Mouse (Mus musculus): ENCODE measurements around the gene Pdk2. TPM values are rescaled to one million over a fixed set of nuclear protein-coding genes. Genes with fewer than 3 reads are reported as not detected.

The Pdk2 gene
- 21.8 and 23.1 TPM in 2 replicates for polyA plus RNA-seq (2014; fragmentation: Nextera tagmentation; extraction: Ambion mirVana)

DNA sequence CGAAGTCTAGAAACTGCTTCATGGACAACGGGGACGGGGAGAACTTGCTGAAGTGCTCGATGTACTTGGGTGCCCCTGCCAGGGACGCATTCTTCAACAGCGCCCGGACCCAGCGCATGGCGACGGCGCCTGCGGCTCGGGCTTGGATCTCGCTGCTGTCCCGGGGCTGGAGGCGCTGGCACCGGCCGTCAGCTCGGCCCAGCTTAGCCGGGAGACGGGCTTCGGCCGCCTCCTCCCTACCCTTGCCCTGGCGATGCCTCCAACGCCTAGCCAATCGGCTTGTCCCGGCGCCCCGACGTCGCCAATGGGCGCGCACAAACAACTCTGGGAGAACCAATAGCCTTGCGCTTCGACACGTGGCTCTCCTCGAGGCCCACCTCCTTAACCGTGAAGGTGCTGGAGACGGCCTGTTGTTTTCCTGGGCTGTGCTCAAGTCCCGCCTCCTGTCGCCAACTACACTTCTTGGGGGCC is at the start of gene Pdk2:
Gene Pdk2, minus strand, starts transcription at position 216 of the 471 bp plus-strand sequence.
- H3K4me1 ChIP-seq (ENCODE audit: control insufficient read depth, insufficient read depth, low read length): peaks cover 15% of the 10 kb centered on the region
- peak; percentile 98 for ATAC-seq (ENCODE audit: low read depth)

DNA sequence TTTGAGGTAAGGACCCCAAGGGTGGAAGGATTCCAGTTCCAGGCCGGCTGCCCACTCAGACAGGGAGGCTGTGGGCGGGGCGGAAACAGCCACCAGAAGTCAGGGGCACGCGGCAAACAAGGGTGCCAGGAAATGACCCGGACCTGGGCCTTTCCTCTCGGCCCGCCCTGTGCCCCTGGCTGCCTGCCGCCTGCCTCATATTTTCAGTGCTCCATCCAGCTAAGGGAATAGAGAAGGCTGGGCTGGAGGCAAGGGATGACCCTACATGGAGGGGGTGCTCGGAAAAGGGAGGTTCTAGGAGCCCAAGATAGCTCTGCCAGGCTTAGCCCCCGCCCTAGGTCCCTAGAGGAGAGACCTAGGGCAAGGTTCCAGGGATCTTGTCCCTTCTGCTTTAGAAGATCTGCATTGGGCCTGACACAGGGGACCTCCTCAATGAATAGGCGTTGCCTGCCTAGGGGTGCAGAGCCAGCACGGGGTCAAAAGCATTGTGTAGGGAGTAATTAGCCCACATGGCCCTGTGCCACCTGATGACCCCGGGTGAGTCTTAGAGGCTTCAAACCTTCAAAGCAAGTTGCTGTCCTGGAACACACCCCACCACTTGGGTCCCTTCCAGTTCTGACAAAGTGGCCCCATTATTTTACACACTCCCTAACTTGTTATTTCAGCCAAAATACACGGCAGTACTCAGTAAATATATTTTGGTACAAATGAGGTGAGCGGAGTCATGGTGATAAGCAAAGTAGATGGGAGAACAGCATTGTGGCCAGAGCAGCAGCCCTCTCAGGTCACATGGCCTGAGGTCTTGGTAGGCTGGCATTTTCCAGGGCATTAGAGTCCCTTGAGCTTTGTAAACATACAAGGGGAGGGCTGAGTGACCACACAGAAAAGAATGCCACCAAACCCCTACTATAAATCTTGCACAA is 48.0 kb upstream of the Pdk2 start:
- Histone ChIP-seq H3K36me3 (ENCODE audit: control insufficient read depth, insufficient read depth, low read length) (no peaks in the 10 kb centered on the region), H3K9ac (replicated peaks; ENCODE audit: low read depth, low read length) (no peak overlapping the region), H3K9me3 (ENCODE audit: control insufficient read depth, low read length) (no peaks in the 10 kb centered on the region), H3K4me1 (ENCODE audit: control insufficient read depth, insufficient read depth, low read length) (no peaks in the 10 kb centered on the region), H3K4me3 (ENCODE audit: low read depth, low read length) (no peak overlapping the region), H3K27me3 (ENCODE audit: control insufficient read depth, insufficient read depth, low read length) (no peaks in the 10 kb centered on the region), H3K27ac (ENCODE audit: low read depth, low read length) (no peak overlapping the region), H3K4me2 (ENCODE audit: low read depth, low read length) (no peak overlapping the region)
- ATAC-seq (ENCODE audit: low read depth): no peak
- WGBS: 68% methylated on average over 16 of the region's 16 CpGs

More for the DNA sequence above, at the start of gene Pdk2:
- no peaks in the 10 kb centered on the region for H3K27me3 ChIP-seq (ENCODE audit: control insufficient read depth, insufficient read depth, low read length)
- H3K4me3 ChIP-seq (ENCODE audit: low read depth, low read length): peak within 1 kb of the TSS; percentile 55
- H3K36me3 ChIP-seq (ENCODE audit: control insufficient read depth, insufficient read depth, low read length): 0 out of 2 replicates have a peak, but pooled peaks cover 5% of the 10 kb centered on the region
- H3K4me2 ChIP-seq (ENCODE audit: low read depth, low read length): peak within 1 kb of the TSS; percentile 94
- H3K9ac ChIP-seq (replicated peaks; ENCODE audit: low read depth, low read length): peak within 1 kb of the TSS; percentile 46
- 0 out of 2 replicates have a peak within 1 kb of the TSS, but pooled peaks have one; percentile 8 for H3K27ac ChIP-seq (ENCODE audit: low read depth, low read length)
- H3K9me3 ChIP-seq (ENCODE audit: control insufficient read depth, low read length): no peaks in the 10 kb centered on the region
- under 1% methylated on average over 34 of the region's 41 CpGs for WGBS

DNA sequence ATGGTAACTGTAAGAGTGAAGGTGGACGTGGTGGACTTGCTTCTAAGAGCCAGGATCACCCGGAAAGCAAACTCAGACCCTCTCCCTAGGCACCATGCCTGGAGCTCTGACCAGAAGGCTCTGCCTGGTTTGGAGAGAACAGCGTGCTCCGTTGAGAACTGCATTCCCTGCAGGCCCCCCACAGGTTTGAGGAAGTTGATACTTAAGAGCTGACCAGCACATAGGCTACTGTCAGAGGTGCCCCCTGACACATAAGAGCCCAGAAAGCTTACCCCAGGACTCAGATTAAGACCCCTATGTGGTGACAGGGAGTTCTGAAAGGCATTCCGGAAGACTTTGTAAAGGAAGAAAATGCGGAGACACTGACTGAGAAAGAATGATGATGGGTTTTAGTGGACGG is 47.1 kb upstream of the Pdk2 start:
- Histone ChIP-seq H3K9me3 (ENCODE audit: control insufficient read depth, low read length) (no peaks in the 10 kb centered on the region), H3K27ac (ENCODE audit: low read depth, low read length) (no peak overlapping the region), H3K36me3 (ENCODE audit: control insufficient read depth, insufficient read depth, low read length) (no peaks in the 10 kb centered on the region), H3K4me1 (ENCODE audit: control insufficient read depth, insufficient read depth, low read length) (no peaks in the 10 kb centered on the region), H3K9ac (replicated peaks; ENCODE audit: low read depth, low read length) (no peak overlapping the region), H3K4me2 (ENCODE audit: low read depth, low read length) (no peak overlapping the region), H3K4me3 (ENCODE audit: low read depth, low read length) (no peak overlapping the region), H3K27me3 (ENCODE audit: control insufficient read depth, insufficient read depth, low read length) (no peaks in the 10 kb centered on the region)
- WGBS: 65% methylated on average over 7 of the region's 7 CpGs
- ATAC-seq (ENCODE audit: low read depth): no peak

DNA sequence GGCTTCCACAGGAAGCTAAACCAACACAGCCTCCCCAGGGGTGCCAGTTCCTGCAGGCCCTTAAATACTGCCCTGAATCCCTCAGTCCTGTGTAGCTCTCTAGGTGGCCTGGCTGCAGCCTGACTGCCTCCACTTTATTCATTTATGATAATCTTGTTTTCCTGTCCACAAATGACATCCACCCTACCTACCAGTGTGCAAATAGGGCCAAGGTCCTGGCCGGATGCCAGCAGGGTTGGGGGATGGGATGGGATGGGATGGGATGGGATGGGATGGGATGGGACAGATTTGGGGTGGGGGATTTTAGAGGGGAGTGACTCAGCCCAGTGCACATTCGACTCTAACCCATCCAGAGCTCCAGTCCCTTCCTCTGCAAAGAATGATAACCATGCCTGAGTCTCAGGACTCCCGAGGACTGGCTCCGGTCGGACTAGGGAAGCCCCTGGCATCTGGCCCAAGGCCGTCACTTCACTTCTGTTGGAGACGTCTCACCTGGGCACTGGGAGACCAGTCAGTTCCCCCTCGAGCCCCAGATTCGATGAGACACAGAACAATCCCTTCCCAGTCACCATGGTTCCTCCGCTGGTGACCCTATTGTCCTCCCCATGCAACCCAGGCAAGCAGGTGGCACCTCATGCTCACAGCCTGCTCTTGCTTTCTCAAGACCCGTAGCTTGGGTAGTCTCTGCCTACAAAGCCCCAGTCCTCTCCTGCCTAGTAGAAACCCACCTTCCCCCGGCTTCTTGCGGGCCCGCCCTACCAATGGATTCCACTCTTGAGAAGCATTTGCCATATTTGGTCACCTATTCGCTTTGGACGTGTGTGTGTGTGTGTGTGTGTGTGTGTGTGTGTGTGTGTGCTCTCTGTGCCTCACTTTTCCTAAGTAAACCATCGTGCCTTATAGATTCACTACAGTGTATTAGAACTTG is 46.4 kb upstream of the Pdk2 start:
- Histone ChIP-seq H3K4me2 (ENCODE audit: low read depth, low read length) (no peak overlapping the region), H3K27ac (ENCODE audit: low read depth, low read length) (no peak overlapping the region), H3K9me3 (ENCODE audit: control insufficient read depth, low read length) (no peaks in the 10 kb centered on the region), H3K4me3 (ENCODE audit: low read depth, low read length) (no peak overlapping the region), H3K4me1 (ENCODE audit: control insufficient read depth, insufficient read depth, low read length) (no peaks in the 10 kb centered on the region), H3K27me3 (ENCODE audit: control insufficient read depth, insufficient read depth, low read length) (peaks cover under 1% of the 10 kb centered on the region; the same call in 1 of the 2 replicates), H3K9ac (replicated peaks; ENCODE audit: low read depth, low read length) (no peak overlapping the region), H3K36me3 (ENCODE audit: control insufficient read depth, insufficient read depth, low read length) (no peaks in the 10 kb centered on the region)
- WGBS: 74% methylated on average over 17 of the region's 17 CpGs
- ATAC-seq (ENCODE audit: low read depth): no peak

DNA sequence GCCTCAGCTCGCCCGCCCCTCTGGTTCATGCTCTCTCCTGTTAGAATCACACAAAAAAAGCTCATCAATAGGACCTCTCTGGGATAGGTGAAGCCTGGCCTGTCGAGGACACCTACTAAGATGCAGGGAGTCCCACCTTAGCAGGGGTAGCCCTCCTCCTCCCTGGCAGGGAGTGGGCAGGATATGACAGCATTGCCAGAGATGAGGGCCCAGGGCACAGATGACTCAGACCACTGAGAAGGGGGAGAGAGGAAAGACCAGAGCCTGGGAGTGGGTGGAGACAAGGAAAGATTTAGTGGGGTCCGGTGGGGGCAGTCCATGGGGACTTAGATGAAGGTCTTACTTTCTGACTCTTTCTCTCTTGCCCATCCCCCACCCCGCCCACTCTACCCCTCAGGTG is 45.1 kb upstream of the Pdk2 start:
- H3K4me2 ChIP-seq (ENCODE audit: low read depth, low read length): no peak overlapping the region
- WGBS: 64% methylated on average over 5 of the region's 5 CpGs
- H3K36me3 ChIP-seq (ENCODE audit: control insufficient read depth, insufficient read depth, low read length): no peaks in the 10 kb centered on the region
- H3K9me3 ChIP-seq (ENCODE audit: control insufficient read depth, low read length): no peaks in the 10 kb centered on the region
- no peaks in the 10 kb centered on the region for H3K4me1 ChIP-seq (ENCODE audit: control insufficient read depth, insufficient read depth, low read length)
- no peak overlapping the region for H3K27ac ChIP-seq (ENCODE audit: low read depth, low read length)
- no peak overlapping the region for H3K4me3 ChIP-seq (ENCODE audit: low read depth, low read length)
- H3K9ac ChIP-seq (replicated peaks; ENCODE audit: low read depth, low read length): no peak overlapping the region
- no peak for ATAC-seq (ENCODE audit: low read depth)
- H3K27me3 ChIP-seq (ENCODE audit: control insufficient read depth, insufficient read depth, low read length): peaks cover 2% of the 10 kb centered on the region; the same call in 1 of the 2 replicates

DNA sequence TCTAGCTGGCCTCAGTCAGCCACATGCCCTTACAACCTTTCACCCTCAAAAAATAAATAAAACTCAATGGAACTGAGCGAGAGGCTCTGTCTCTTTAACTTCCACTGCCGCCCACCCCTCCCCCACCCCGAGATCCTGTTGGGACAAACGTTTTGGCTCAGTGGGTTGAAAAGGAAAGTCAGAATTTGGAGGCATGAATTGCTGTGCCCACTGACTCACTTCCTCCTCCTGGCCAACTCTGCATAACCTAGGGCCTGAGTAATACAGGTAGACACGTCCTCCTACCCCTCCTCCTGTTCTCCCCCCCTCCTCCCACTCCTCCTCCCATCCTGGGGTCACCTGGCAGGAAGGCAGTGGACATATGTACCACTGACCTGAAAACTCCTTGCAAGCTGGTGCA is 44.6 kb upstream of the Pdk2 start:
- ATAC-seq (ENCODE audit: low read depth): no peak
- no peak overlapping the region for H3K9ac ChIP-seq (replicated peaks; ENCODE audit: low read depth, low read length)

DNA sequence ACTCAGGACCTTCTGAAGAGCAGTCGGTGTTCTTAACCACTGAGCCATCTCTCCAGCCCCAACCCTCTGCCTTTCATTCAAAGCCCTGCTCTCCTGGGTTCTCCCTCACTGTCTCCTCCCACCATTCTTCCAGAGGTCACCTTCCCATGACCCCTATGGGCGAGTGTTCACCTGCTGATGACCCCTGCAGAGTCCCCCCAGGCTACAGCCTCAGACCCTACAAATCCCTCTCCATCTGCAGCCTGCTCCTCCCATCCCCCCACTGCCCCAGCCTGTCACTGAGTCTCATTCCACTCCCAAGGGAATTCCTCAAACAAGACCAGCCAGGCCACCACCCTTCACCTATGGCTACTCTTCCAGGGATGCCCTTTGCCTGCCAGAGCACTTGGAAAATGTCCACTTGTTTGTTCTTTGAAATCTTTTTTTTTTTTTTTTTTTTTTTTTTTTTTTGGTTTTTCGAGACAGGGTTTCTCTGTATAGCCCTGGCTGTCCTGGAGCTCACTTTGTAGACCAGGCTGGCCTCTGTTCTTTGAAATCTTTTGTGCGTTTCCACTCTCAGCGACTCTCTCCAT is 43.7 kb upstream of the Pdk2 start:
- H3K4me3 ChIP-seq (ENCODE audit: low read depth, low read length): no peak overlapping the region
- H3K4me2 ChIP-seq (ENCODE audit: low read depth, low read length): no peak overlapping the region
- H3K9ac ChIP-seq (replicated peaks; ENCODE audit: low read depth, low read length): no peak overlapping the region
- peaks cover 2% of the 10 kb centered on the region; the same call in 1 of the 2 replicates for H3K27me3 ChIP-seq (ENCODE audit: control insufficient read depth, insufficient read depth, low read length)
- ATAC-seq (ENCODE audit: low read depth): no peak
- H3K27ac ChIP-seq (ENCODE audit: low read depth, low read length): no peak overlapping the region
- no peaks in the 10 kb centered on the region for H3K4me1 ChIP-seq (ENCODE audit: control insufficient read depth, insufficient read depth, low read length)
- H3K36me3 ChIP-seq (ENCODE audit: control insufficient read depth, insufficient read depth, low read length): no peaks in the 10 kb centered on the region
- H3K9me3 ChIP-seq (ENCODE audit: control insufficient read depth, low read length): no peaks in the 10 kb centered on the region
- 37% methylated on average over 5 of the region's 5 CpGs for WGBS

More for the DNA sequence above, 44.6 kb upstream of the Pdk2 start:
- H3K4me1 ChIP-seq (ENCODE audit: control insufficient read depth, insufficient read depth, low read length): no peaks in the 10 kb centered on the region
- H3K4me2 ChIP-seq (ENCODE audit: low read depth, low read length): no peak overlapping the region
- H3K27me3 ChIP-seq (ENCODE audit: control insufficient read depth, insufficient read depth, low read length): peaks cover 2% of the 10 kb centered on the region; the same call in 1 of the 2 replicates
- no peaks in the 10 kb centered on the region for H3K36me3 ChIP-seq (ENCODE audit: control insufficient read depth, insufficient read depth, low read length)
- H3K4me3 ChIP-seq (ENCODE audit: low read depth, low read length): no peak overlapping the region
- WGBS: 21% methylated on average over 5 of the region's 5 CpGs
- H3K27ac ChIP-seq (ENCODE audit: low read depth, low read length): no peak overlapping the region
- no peaks in the 10 kb centered on the region for H3K9me3 ChIP-seq (ENCODE audit: control insufficient read depth, low read length)

DNA sequence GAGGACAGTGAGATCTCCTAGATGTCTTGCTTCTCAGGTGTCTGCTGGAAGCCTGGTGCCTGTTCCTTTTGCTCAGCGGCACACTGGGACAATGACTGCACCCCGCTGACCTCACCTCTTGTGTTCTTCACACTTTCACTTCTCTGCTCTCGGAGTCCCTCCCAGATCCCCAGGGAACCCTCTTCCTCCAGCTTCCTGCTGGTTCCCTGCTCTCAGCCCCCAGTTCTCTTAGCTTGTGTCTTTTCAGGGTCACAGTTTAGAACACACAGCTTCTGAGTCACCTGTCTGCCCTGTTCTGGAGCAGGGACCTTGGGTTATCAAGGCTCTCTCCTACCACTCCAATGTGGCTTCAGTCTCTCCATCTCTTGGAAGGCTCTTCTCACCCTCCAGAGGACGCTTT is 43.0 kb upstream of the Pdk2 start:
- ATAC-seq (ENCODE audit: low read depth): no peak
- H3K4me1 ChIP-seq (ENCODE audit: control insufficient read depth, insufficient read depth, low read length): no peaks in the 10 kb centered on the region
- no peak overlapping the region for H3K27ac ChIP-seq (ENCODE audit: low read depth, low read length)
- peaks cover 2% of the 10 kb centered on the region; the same call in 1 of the 2 replicates for H3K27me3 ChIP-seq (ENCODE audit: control insufficient read depth, insufficient read depth, low read length)
- H3K9me3 ChIP-seq (ENCODE audit: control insufficient read depth, low read length): no peaks in the 10 kb centered on the region
- 35% methylated on average over 4 of the region's 4 CpGs for WGBS
- H3K9ac ChIP-seq (replicated peaks; ENCODE audit: low read depth, low read length): no peak overlapping the region
- H3K36me3 ChIP-seq (ENCODE audit: control insufficient read depth, insufficient read depth, low read length): no peaks in the 10 kb centered on the region
- no peak overlapping the region for H3K4me3 ChIP-seq (ENCODE audit: low read depth, low read length)
- no peak overlapping the region for H3K4me2 ChIP-seq (ENCODE audit: low read depth, low read length)
